ENCODE assay signal across 8 mouse cellular contexts in the genomic region with DNA sequence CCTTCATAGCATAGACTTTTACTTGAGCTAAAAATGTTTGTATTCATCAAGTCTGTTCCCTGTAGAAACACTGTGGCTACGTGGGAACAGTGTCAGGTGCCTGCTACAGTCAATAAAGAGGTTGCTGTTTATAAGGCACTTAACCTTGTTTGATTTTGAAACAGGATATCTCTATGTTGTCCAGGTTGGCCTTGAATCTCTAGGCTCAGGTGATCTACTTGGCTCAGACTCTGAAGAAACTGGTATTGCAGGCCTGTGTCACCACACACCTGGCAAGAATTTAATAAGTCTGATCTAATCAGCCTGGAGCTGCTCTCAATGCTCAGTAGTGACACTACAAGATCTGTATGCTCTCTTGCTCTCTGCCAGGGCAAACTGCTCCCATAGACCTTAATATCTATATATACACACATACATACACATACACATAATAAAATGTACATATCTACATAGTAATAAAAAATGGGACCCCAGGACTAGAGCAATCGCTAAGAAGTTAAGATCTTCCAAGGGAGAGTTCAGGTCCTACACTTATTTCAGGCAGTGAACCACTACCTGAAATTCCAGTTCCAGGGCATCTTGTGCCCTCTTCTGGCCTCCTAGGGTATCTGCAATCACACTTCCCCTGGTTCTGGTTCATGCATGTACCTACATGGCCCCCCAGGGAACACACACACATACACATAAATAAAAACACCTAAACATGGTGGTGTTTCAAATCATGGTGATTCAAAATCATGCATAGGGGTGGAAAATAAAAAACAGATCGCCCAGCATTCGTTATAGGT. TPM values are rescaled to one million over a fixed set of nuclear protein-coding genes. Genes with fewer than 3 reads are reported as not detected.
DNase-seq lines count a peak whose midpoint lies in the region; ATAC-seq and TF ChIP-seq lines count a peak whose summit lies in the region.

No protein-coding gene starts in this region.

- no peak for ATAC-seq in hindbrain, postnatal 0 days
- peak; percentile 64 for ATAC-seq in liver, postnatal 0 days
- peak; percentile 77 for ATAC-seq in stomach, embryonic 16.5 days (ENCODE audit: insufficient read depth, low FRiP score)

- DNase-seq in layer of hippocampus, adult 2 months (ENCODE audit: low spot score in 2 of 2): peak in 1 of 2 experiments; percentile 52
- no peak for DNase-seq in layer of hippocampus, adult 9-11 months
- DNase-seq in CH12.LX (ENCODE audit: extremely low read depth) (peak; percentile 68), ZHBTc4 (ENCODE audit: low read depth, low spot score) (peak; percentile 78)
- DNase-seq in hindbrain, postnatal 0 days (ENCODE audit: low spot score): peak; percentile 51
- DNase-seq in liver, postnatal 0 days: peak; percentile 43
- DNase-seq in ovary, postnatal 14 days (ENCODE audit: low spot score): no peak

- TF ChIP-seq RAD21 in CH12.LX (IDR thresholded peaks at IDR 0.05; ENCODE audit: low read depth, low read length): peak; percentile 93

- dilution Hi-C loops in CH12.LX (cut with MboI; ENCODE audit: extremely low pct_ligation_motif_present, extremely low pct_unique_long_range_greater_than_20kb, low sequenced_read_pairs): no loop called here

- no peaks in the 10 kb centered on the region for H3K36me3 ChIP-seq in CH12.LX (replicated peaks in 1 of 2; ENCODE audit: control insufficient read depth in 1 of 2, insufficient read depth in 1 of 2, low read length in 1 of 2)
- no peaks in the 10 kb centered on the region for H3K36me3 ChIP-seq in hindbrain, postnatal 0 days (ENCODE audit: insufficient read depth, low read length)
- no peaks in the 10 kb centered on the region for H3K36me3 ChIP-seq in liver, postnatal 0 days (replicated peaks; ENCODE audit: insufficient read depth, low read length)
- no peaks in the 10 kb centered on the region for H3K36me3 ChIP-seq in stomach, embryonic 16.5 days (ENCODE audit: control insufficient read depth, insufficient read depth, low read length)

- TF ChIP-seq POLR2A in CH12.LX (IDR thresholded peaks at IDR 0.05; ENCODE audit: low read depth, low read length): no peak

- no peak overlapping the region for H3K9ac ChIP-seq in CH12.LX (ENCODE audit: insufficient read depth, low read depth)
- no peak overlapping the region for H3K9ac ChIP-seq in hindbrain, postnatal 0 days (replicated peaks; ENCODE audit: low read length)
- no peak overlapping the region for H3K9ac ChIP-seq in liver, postnatal 0 days (replicated peaks)
- no peak overlapping the region for H3K9ac ChIP-seq in stomach, embryonic 16.5 days (ENCODE audit: low read length)

- H3K4me1 ChIP-seq in CH12.LX (ENCODE audit: control insufficient read depth in 1 of 2, insufficient read depth in 2 of 2): no peaks in the 10 kb centered on the region
- H3K4me1 ChIP-seq in hindbrain, postnatal 0 days (ENCODE audit: insufficient read depth, low read length): no peaks in the 10 kb centered on the region
- H3K4me1 ChIP-seq in liver, postnatal 0 days (ENCODE audit: insufficient read depth): no peaks in the 10 kb centered on the region
- H3K4me1 ChIP-seq in stomach, embryonic 16.5 days (ENCODE audit: control insufficient read depth, insufficient read depth, low read length): peaks cover 5% of the 10 kb centered on the region; the same call in 1 of the 2 replicates

- H3K4me2 ChIP-seq in CH12.LX (ENCODE audit: insufficient read depth, low read depth, poor library complexity, severe bottlenecking): no peak overlapping the region
- no peak overlapping the region for H3K4me2 ChIP-seq in hindbrain, postnatal 0 days (ENCODE audit: low read depth, low read length)
- no peak overlapping the region for H3K4me2 ChIP-seq in liver, postnatal 0 days (ENCODE audit: low read depth, low read length)
- no peak overlapping the region for H3K4me2 ChIP-seq in stomach, embryonic 16.5 days (ENCODE audit: low read depth, low read length)

- peak; percentile 89 for TF ChIP-seq CTCF in layer of hippocampus, adult 2 months (conservative IDR thresholded peaks at IDR 0.05)
- peak; percentile 54 to 94 for TF ChIP-seq CTCF in CH12.LX (conservative IDR thresholded peaks at IDR 0.05 in 1 of 2, IDR thresholded peaks at IDR 0.05 in 1 of 2; ENCODE audit: low read depth in 2 of 2, low read length in 2 of 2)
- TF ChIP-seq CTCF in hindbrain, postnatal 0 days (IDR thresholded peaks at IDR 0.05; ENCODE audit: low read depth): peak; percentile 73
- peak; percentile 86 for TF ChIP-seq CTCF in liver, postnatal 0 days (IDR thresholded peaks at IDR 0.05; ENCODE audit: low read depth)

- no peaks in the 10 kb centered on the region; the same call in 1 of the 2 replicates for H3K79me2 ChIP-seq in CH12.LX (replicated peaks; ENCODE audit: control insufficient read depth, extremely low read depth, insufficient read depth, poor library complexity, severe bottlenecking)

- 23% methylated on average over 4 of the region's 4 CpGs for WGBS in hindbrain, postnatal 0 days
- WGBS in liver, postnatal 0 days (ENCODE audit: insufficient replicate concordance): 11% methylated on average over 4 of the region's 4 CpGs
- 12% methylated on average over 4 of the region's 4 CpGs for WGBS in stomach, embryonic 16.5 days

- no peak overlapping the region for H3K27ac ChIP-seq in layer of hippocampus, adult 2 months
- H3K27ac ChIP-seq in CH12.LX (ENCODE audit: insufficient read depth, low read depth): no peak overlapping the region
- no peak overlapping the region for H3K27ac ChIP-seq in hindbrain, postnatal 0 days
- 0 out of 2 replicates have a peak overlapping the region, but pooled peaks have one; percentile 13 for H3K27ac ChIP-seq in liver, postnatal 0 days (ENCODE audit: low read depth)
- H3K27ac ChIP-seq in stomach, embryonic 16.5 days (ENCODE audit: low read length): no peak overlapping the region

- in situ Hi-C loops in CH12.LX (cut with MboI; ENCODE audit: low pct_ligation_motif_present, low pct_unique_long_range_greater_than_20kb, low sequenced_read_pairs): no loop called here

- H3K4me3 ChIP-seq in layer of hippocampus, adult 2 months: no peak overlapping the region
- H3K4me3 ChIP-seq in CH12.LX (replicated peaks in 1 of 3; ENCODE audit: low read depth in 2 of 3, low read length in 2 of 3, poor library complexity in 1 of 3): no peak overlapping the region
- H3K4me3 ChIP-seq in hindbrain, postnatal 0 days (ENCODE audit: low read length): no peak overlapping the region
- no peak overlapping the region for H3K4me3 ChIP-seq in liver, postnatal 0 days (ENCODE audit: low read depth, low read length)
- no peak overlapping the region for H3K4me3 ChIP-seq in stomach, embryonic 16.5 days (replicated peaks; ENCODE audit: low read length)

- TF ChIP-seq EP300 in CH12.LX (IDR thresholded peaks at IDR 0.05; ENCODE audit: low read length): no peak
- no peak for TF ChIP-seq EP300 in liver, postnatal 0 days (IDR thresholded peaks at IDR 0.05; ENCODE audit: low read depth)

- no peaks in the 10 kb centered on the region for H3K27me3 ChIP-seq in CH12.LX (replicated peaks)
- H3K27me3 ChIP-seq in hindbrain, postnatal 0 days (ENCODE audit: insufficient read depth, low read length): no peaks in the 10 kb centered on the region
- no peaks in the 10 kb centered on the region for H3K27me3 ChIP-seq in liver, postnatal 0 days (ENCODE audit: insufficient read depth, low read length)
- H3K27me3 ChIP-seq in stomach, embryonic 16.5 days (ENCODE audit: control insufficient read depth, insufficient read depth, low read length): no peaks in the 10 kb centered on the region

- H3K9me3 ChIP-seq in CH12.LX (replicated peaks; ENCODE audit: low read length): no peaks in the 10 kb centered on the region
- H3K9me3 ChIP-seq in hindbrain, postnatal 0 days (ENCODE audit: low read length): no peaks in the 10 kb centered on the region
- H3K9me3 ChIP-seq in liver, postnatal 0 days (ENCODE audit: low read length): no peaks in the 10 kb centered on the region
- H3K9me3 ChIP-seq in stomach, embryonic 16.5 days (replicated peaks; ENCODE audit: control insufficient read depth, low read length): no peaks in the 10 kb centered on the region

RNA-seq across cellular contexts. Expression of a gene that starts 6.3 kb away (rescaled TPM):
- total RNA-seq in layer of hippocampus, adult 2 months (2021): 10 to 100 TPM; 10.3 to 12.2 TPM
- total RNA-seq in CH12.LX (2012; rRNA removed) (4.9 and 13.9 TPM in 2 replicates), CH12.LX (2014; rRNA removed) (5.5 and 6.4 TPM in 2 replicates)
- 12.5 and 13.5 TPM in 2 replicates for polyA plus RNA-seq in CH12.LX (2012; ENCODE audit: insufficient read length, low read depth)
- 5.9 and 6.7 TPM in 2 replicates for total RNA-seq in hindbrain, postnatal 0 days (2014; rRNA removed)
- 19.1 and 19.5 TPM in 2 replicates for polyA plus RNA-seq in hindbrain, postnatal 0 days (2015; fragmentation: Nextera tagmentation; extraction: Ambion mirVana)
- 4.0 and 4.5 TPM in 2 replicates for polyA plus RNA-seq in liver, postnatal 0 days (2015; fragmentation: Nextera tagmentation; extraction: Ambion mirVana)
- 133 and 141 TPM in 2 replicates for polyA plus RNA-seq in stomach, embryonic 16.5 days (2015; fragmentation: Nextera tagmentation; extraction: Ambion mirVana)

RNA-seq across cellular contexts. Expression of a gene that starts 12.2 kb away (rescaled TPM):
- 10 to 100 TPM; 27.8 to 28.4 TPM for total RNA-seq in layer of hippocampus, adult 2 months (2021)
- total RNA-seq in CH12.LX (2012; rRNA removed) (45.9 and 55.6 TPM in 2 replicates), CH12.LX (2014; rRNA removed) (20.5 and 31.7 TPM in 2 replicates)
- polyA plus RNA-seq in CH12.LX (2012; ENCODE audit: insufficient read length, low read depth): 70.0 and 71.7 TPM in 2 replicates
- total RNA-seq in hindbrain, postnatal 0 days (2014; rRNA removed): 35.1 and 36.3 TPM in 2 replicates
- 47.0 and 49.9 TPM in 2 replicates for polyA plus RNA-seq in hindbrain, postnatal 0 days (2015; fragmentation: Nextera tagmentation; extraction: Ambion mirVana)
- polyA plus RNA-seq in liver, postnatal 0 days (2015; fragmentation: Nextera tagmentation; extraction: Ambion mirVana): 22.7 and 22.8 TPM in 2 replicates
- polyA plus RNA-seq in stomach, embryonic 16.5 days (2015; fragmentation: Nextera tagmentation; extraction: Ambion mirVana): 40.4 and 47.6 TPM in 2 replicates

RNA-seq across cellular contexts. Expression of a gene that starts 39.3 kb away (rescaled TPM):
- 1 to 10 TPM; 9.1 to 9.4 TPM for total RNA-seq in layer of hippocampus, adult 2 months (2021)
- 0.17 and 0.34 TPM in 2 replicates for total RNA-seq in CH12.LX (2012; rRNA removed)
- 0.80 and 0.87 TPM in 2 replicates for total RNA-seq in CH12.LX (2014; rRNA removed)
- polyA plus RNA-seq in CH12.LX (2012; ENCODE audit: insufficient read length, low read depth): 0.87 and 1.4 TPM in 2 replicates
- 22.1 and 34.8 TPM in 2 replicates for total RNA-seq in hindbrain, postnatal 0 days (2014; rRNA removed)
- polyA plus RNA-seq in hindbrain, postnatal 0 days (2015; fragmentation: Nextera tagmentation; extraction: Ambion mirVana): 19.4 and 22.4 TPM in 2 replicates
- polyA plus RNA-seq in liver, postnatal 0 days (2015; fragmentation: Nextera tagmentation; extraction: Ambion mirVana): 221 and 241 TPM in 2 replicates
- 11.9 and 13.0 TPM in 2 replicates for polyA plus RNA-seq in stomach, embryonic 16.5 days (2015; fragmentation: Nextera tagmentation; extraction: Ambion mirVana)

RNA-seq across cellular contexts. Expression of a gene that starts 42.2 kb away (rescaled TPM):
- not detected for total RNA-seq in layer of hippocampus, adult 2 months (2021)
- total RNA-seq in CH12.LX (2012; rRNA removed): not detected in 2 replicates
- total RNA-seq in CH12.LX (2014; rRNA removed): not detected in 2 replicates
- polyA plus RNA-seq in CH12.LX (2012; ENCODE audit: insufficient read length, low read depth): 0.31 TPM in 1 of 2 replicates, not detected in the other
- 0.94 TPM in 1 of 2 replicates, not detected in the other for total RNA-seq in hindbrain, postnatal 0 days (2014; rRNA removed)
- polyA plus RNA-seq in hindbrain, postnatal 0 days (2015; fragmentation: Nextera tagmentation; extraction: Ambion mirVana): not detected in 2 replicates
- polyA plus RNA-seq in liver, postnatal 0 days (2015; fragmentation: Nextera tagmentation; extraction: Ambion mirVana): 0.18 and 0.21 TPM in 2 replicates
- polyA plus RNA-seq in stomach, embryonic 16.5 days (2015; fragmentation: Nextera tagmentation; extraction: Ambion mirVana): not detected in 2 replicates

RNA-seq across cellular contexts. Expression of a gene that starts 51.3 kb away (rescaled TPM):
- 10 to 100 TPM; 28.4 to 36.4 TPM for total RNA-seq in layer of hippocampus, adult 2 months (2021)
- total RNA-seq in CH12.LX (2012; rRNA removed) (20.7 and 21.9 TPM in 2 replicates), CH12.LX (2014; rRNA removed) (19.1 and 19.2 TPM in 2 replicates)
- 46.2 and 47.2 TPM in 2 replicates for polyA plus RNA-seq in CH12.LX (2012; ENCODE audit: insufficient read length, low read depth)
- 27.7 and 34.2 TPM in 2 replicates for total RNA-seq in hindbrain, postnatal 0 days (2014; rRNA removed)
- polyA plus RNA-seq in hindbrain, postnatal 0 days (2015; fragmentation: Nextera tagmentation; extraction: Ambion mirVana): 22.3 and 25.1 TPM in 2 replicates
- 12.3 and 14.6 TPM in 2 replicates for polyA plus RNA-seq in liver, postnatal 0 days (2015; fragmentation: Nextera tagmentation; extraction: Ambion mirVana)
- 30.4 and 33.3 TPM in 2 replicates for polyA plus RNA-seq in stomach, embryonic 16.5 days (2015; fragmentation: Nextera tagmentation; extraction: Ambion mirVana)

Comparison
In these comparisons a context has a peak if more than half of its experiments do, and no peak if none do; other contexts are left out.
1. DNase-seq: peak in CH12.LX (single experiment), ZHBTc4 (single experiment), hindbrain, postnatal 0 days (single experiment) and liver, postnatal 0 days (single experiment); none in layer of hippocampus, adult 9-11 months (single experiment) and ovary, postnatal 14 days (single experiment).
2. Peak in every context shown above with its lines, with median percentiles within 50 percentile points of each other: CTCF ChIP-seq.